Mouse (Mus musculus) ES-E14 (cell line): ENCODE measurements around the gene Hmx2. TPM values are rescaled to one million over a fixed set of nuclear protein-coding genes. Genes with fewer than 3 reads are reported as not detected.

Experiments used
- DNase-seq: peaks from one replicate; pipeline ENCODE4 v3.0.0-alpha.2; 2013; ENCODE audit warnings: low read depth, low spot score
- H3K27ac ChIP-seq: 2 replicates; pipeline ENCODE4 v1.5.1; 2012; ENCODE audit warnings: low read depth, mild to moderate bottlenecking, low read length, moderate library complexity, mixed read lengths; ENCODE audit not compliant: poor library complexity, insufficient read depth, severe bottlenecking
- H3K36me3 ChIP-seq: 2 replicates; pipeline ENCODE4 v1.6.1; 2012; ENCODE audit warnings: mild to moderate bottlenecking, low read length, moderate library complexity, mixed read lengths; ENCODE audit not compliant: control insufficient read depth, poor library complexity, insufficient read depth, severe bottlenecking
- H3K4me1 ChIP-seq, 2 experiments: fragments of 150-350 bp in 1 of 2; sonication (generic) in 1 of 2; 2 replicates each; pipeline ENCODE4 v1.6.1; 2012; ENCODE audit warnings: low read length in 2 of 2, mild to moderate bottlenecking in 1 of 2, mixed read lengths in 1 of 2; ENCODE audit not compliant: control insufficient read depth in 2 of 2, insufficient read depth in 2 of 2, poor library complexity in 1 of 2
- H3K4me3 ChIP-seq, 2 experiments: fragments of 150-350 bp in 1 of 2; sonication (generic) in 1 of 2; 2 replicates each; pipeline ENCODE4 v1.5.1; 2012; ENCODE audit warnings: low read length in 2 of 2, low read depth in 1 of 2, mild to moderate bottlenecking in 1 of 2, mixed read lengths in 1 of 2; ENCODE audit not compliant: insufficient read depth in 1 of 2, poor library complexity in 1 of 2, severe bottlenecking in 1 of 2
- H3K9ac ChIP-seq: 2 replicates; pipeline ENCODE4 v1.6.1; 2012; ENCODE audit warnings: low read depth, mild to moderate bottlenecking, low read length, mixed read lengths; ENCODE audit not compliant: poor library complexity, insufficient read depth, severe bottlenecking
- H3K9me3 ChIP-seq: fragments of 150-350 bp; sonication (generic); 2 replicates; pipeline ENCODE4 v1.6.1; 2012; ENCODE audit warnings: low read depth, mild to moderate bottlenecking, low read length; ENCODE audit not compliant: control insufficient read depth, insufficient read depth
- CHD2 ChIP-seq: IDR thresholded peaks from 2 replicates; pipeline ENCODE4 v1.6.1; 2014; ENCODE audit warnings: mild to moderate bottlenecking, low read depth, low read length, inconsistent platforms
- HCFC1 ChIP-seq: IDR thresholded peaks from 2 replicates; pipeline ENCODE4 v1.6.1; 2012; ENCODE audit warnings: low read length, inconsistent platforms, borderline replicate concordance; ENCODE audit not compliant: insufficient read depth
- MAFK ChIP-seq: IDR thresholded peaks from 2 replicates; pipeline ENCODE4 v1.6.1; 2014; ENCODE audit warnings: mild to moderate bottlenecking, low read depth, low read length, inconsistent platforms; ENCODE audit not compliant: insufficient read depth
- ZC3H11A ChIP-seq: IDR thresholded peaks from 2 replicates; pipeline ENCODE4 v1.6.1; 2012; ENCODE audit warnings: low read depth, mild to moderate bottlenecking, inconsistent platforms, low read length, borderline replicate concordance
- ZNF384 ChIP-seq: IDR thresholded peaks from 2 replicates; pipeline ENCODE4 v1.6.1; 2012; ENCODE audit warnings: low read depth, low read length, inconsistent platforms
- in situ Hi-C, 2 experiments: fragments of 600-800 bp; cut with MboI; formaldehyde crosslinking; loops; one replicate each; pipeline ENCODE4 v1.15.1; 2025; ENCODE audit warnings: low sequenced_read_pairs in 2 of 2, inconsistent platforms in 1 of 2; ENCODE audit not compliant: unreplicated experiment in 2 of 2
- total RNA-seq: library from RNA; depleted of rRNA; stranded (reverse); fragments of 300-350 nt; gene quantifications from 2 replicates; pipeline ENCODE4 v1.2.3, GENCODE M21; 2012; rRNA removed

Hmx2 gene
- total RNA-seq, 1 experiment: 0.18 TPM

GRCm38 (mm10) chr7:131603186-131603585 lies 54.6 kb downstream of the Hmx2 start:
- TF ChIP-seq MAFK (no peak), CHD2 (no peak), ZC3H11A (no peak), ZNF384 (no peak), HCFC1 (no peak)
- no peaks in the 10 kb centered on the region for H3K9me3 ChIP-seq
- in situ Hi-C loops: no loop called here
- H3K4me1 ChIP-seq: peaks cover 0 to 4% of the 10 kb centered on the region in 2 experiments; a peak in 1 of 4 replicates
- DNase-seq: no peak
- no peak overlapping the region for H3K9ac ChIP-seq
- H3K27ac ChIP-seq: no peak overlapping the region
- no peaks in the 10 kb centered on the region for H3K36me3 ChIP-seq
- no peak overlapping the region for H3K4me3 ChIP-seq

- DNase-seq: no peak
- Histone ChIP-seq H3K9ac (no peak overlapping the region), H3K4me1 (no peaks in the 10 kb centered on the region; a peak in 1 of 4 replicates), H3K9me3 (no peaks in the 10 kb centered on the region), H3K27ac (no peak overlapping the region; the same call in 1 of the 2 replicates), H3K36me3 (no peaks in the 10 kb centered on the region), H3K4me3 (no peak overlapping the region)
- in situ Hi-C loops: no loop called here
- TF ChIP-seq ZNF384 (no peak), HCFC1 (no peak), MAFK (no peak)
Measured at GRCm38 (mm10) chr7:131604946-131605345, 56.4 kb downstream of the Hmx2 start.

- in situ Hi-C loops: no loop called here
- DNase-seq: no peak
Measured at GRCm38 (mm10) chr7:131605481-131605880, 56.9 kb downstream of the Hmx2 start.

More at GRCm38 (mm10) chr7:131605481-131605880, 56.9 kb downstream of the Hmx2 start:
- Histone ChIP-seq H3K4me3 (no peak overlapping the region), H3K9me3 (no peaks in the 10 kb centered on the region), H3K36me3 (no peaks in the 10 kb centered on the region), H3K9ac (no peak overlapping the region), H3K4me1 (no peaks in the 10 kb centered on the region; a peak in 1 of 4 replicates), H3K27ac (no peak overlapping the region)
- TF ChIP-seq MAFK (no peak), HCFC1 (no peak), CHD2 (no peak), ZC3H11A (no peak), ZNF384 (no peak)

Other genes with a start within 250 kb of the Hmx2 start
- 0.16 and 0.71 TPM in 2 replicates for gene Cuzd1, start 226.5 kb upstream of the Hmx2 start, total RNA-seq
- not detected in 2 replicates for gene Fam24b, start 219.3 kb upstream of the Hmx2 start, total RNA-seq
- gene Fam24a, start 214.9 kb upstream of the Hmx2 start, total RNA-seq: not detected in 2 replicates
- gene 2310057M21Rik, start 186.0 kb upstream of the Hmx2 start, total RNA-seq: 14.3 and 23.1 TPM in 2 replicates
- gene Pstk, start 177.6 kb upstream of the Hmx2 start, total RNA-seq: 44.5 and 50.6 TPM in 2 replicates
- gene Ikzf5, start 138.3 kb upstream of the Hmx2 start, total RNA-seq: 9.1 and 9.2 TPM in 2 replicates
- 11.8 and 22.4 TPM in 2 replicates for gene Acadsb, start 138.2 kb upstream of the Hmx2 start, total RNA-seq
- not detected in 2 replicates for gene Hmx3, start 5.9 kb upstream of the Hmx2 start, total RNA-seq
- gene Bub3, start 11.4 kb downstream of the Hmx2 start, total RNA-seq: 127 and 131 TPM in 2 replicates